Mouse (Mus musculus) heart, embryonic 15.5 days (tissue): Measurements from ENCODE around the gene Krt36. TPM values are rescaled to one million over a fixed set of nuclear protein-coding genes. Genes with fewer than 3 reads are reported as not detected.

Experiments
- ATAC-seq: fragments of 200-750 bp; cut with Nextera tagmentation; replicated peaks from 2 replicates; pipeline ENCODE4 v1.8.0; 2017; ENCODE audit warnings: low read depth, moderate TSS enrichment; ENCODE audit not compliant: insufficient number of reproducible peaks, insufficient read depth, low FRiP score
- H3K27ac ChIP-seq: fragments of 300-500 bp; sonication (generic); 2 replicates; pipeline ENCODE4 v1.5.1; 2015; ENCODE audit warnings: mild to moderate bottlenecking, inconsistent platforms
- H3K27me3 ChIP-seq: fragments of 300-500 bp; sonication (generic); 2 replicates; pipeline ENCODE4 v1.6.1; 2015; ENCODE audit warnings: inconsistent platforms
- H3K36me3 ChIP-seq: fragments of 300-500 bp; sonication (generic); 2 replicates; pipeline ENCODE4 v1.6.1; 2015; ENCODE audit warnings: mild to moderate bottlenecking, inconsistent platforms
- H3K4me1 ChIP-seq: fragments of 300-500 bp; sonication (generic); replicated peaks from 2 replicates; pipeline ENCODE4 v1.6.1; 2015; ENCODE audit warnings: inconsistent platforms
- H3K4me2 ChIP-seq: fragments of 300-500 bp; sonication (generic); 2 replicates; pipeline ENCODE4 v1.6.1; 2015; ENCODE audit warnings: inconsistent platforms, mild to moderate bottlenecking, moderate library complexity
- H3K4me3 ChIP-seq: fragments of 300-500 bp; sonication (generic); 2 replicates; pipeline ENCODE4 v1.5.1; 2015; ENCODE audit warnings: mild to moderate bottlenecking, inconsistent platforms
- H3K9ac ChIP-seq: fragments of 300-500 bp; sonication (generic); 2 replicates; pipeline ENCODE4 v1.6.1; 2015; ENCODE audit warnings: mild to moderate bottlenecking, inconsistent platforms
- H3K9me3 ChIP-seq: fragments of 300-500 bp; sonication (generic); replicated peaks from 2 replicates; pipeline ENCODE4 v1.6.1; 2016; ENCODE audit warnings: inconsistent platforms
- WGBS: fragments of 180-500 bp; shearing (Covaris S2); methylation state at CpG from one replicate; pipeline ENCODE4 v1.1.7; 2015; ENCODE audit warnings: mixed read lengths; 5-methylcytosine and 5-hydroxymethylcytosine counted together
- polyA plus RNA-seq: library from polyadenylated mRNA; unstranded; fragments of >200 nt; fragmentation: Nextera tagmentation; extraction: Ambion mirVana; gene quantifications from 2 replicates; pipeline ENCODE4 v1.2.1, GENCODE M21; 2015

The Krt36 gene
- polyA plus RNA-seq, 1 experiment from 2014 or later = not detected

DNA sequence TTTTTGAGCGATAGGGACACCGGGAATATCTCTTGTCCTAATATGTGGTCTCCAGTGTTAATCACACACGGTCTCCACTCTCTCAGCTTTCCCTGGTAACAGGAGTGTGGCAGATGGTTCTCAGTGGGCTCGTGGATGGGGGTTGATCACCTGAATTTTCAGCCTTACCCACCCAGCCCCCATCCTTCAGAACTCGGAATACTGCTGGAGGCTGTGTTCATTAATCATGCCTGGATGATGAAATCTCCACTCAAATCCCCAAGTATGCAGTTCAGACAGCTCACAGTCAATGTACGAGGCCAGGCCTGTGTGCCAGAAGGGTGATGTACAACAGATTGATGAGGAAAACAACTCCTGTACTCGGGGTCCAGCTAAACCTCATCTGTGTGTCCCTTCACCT lies 19.5 kb upstream of the Krt36 start:
- Histone ChIP-seq H3K9ac (no peak overlapping the region), H3K9me3 (no peaks in the 10 kb centered on the region), H3K4me3 (no peak overlapping the region), H3K4me2 (no peak overlapping the region), H3K36me3 (no peaks in the 10 kb centered on the region), H3K27ac (no peak overlapping the region), H3K27me3 (no peaks in the 10 kb centered on the region), H3K4me1 (0 out of 2 replicates have a peak, but pooled peaks cover 4% of the 10 kb centered on the region)
- WGBS = 74% methylated on average over 7 of the region's 7 CpGs
- ATAC-seq = no peak

DNA sequence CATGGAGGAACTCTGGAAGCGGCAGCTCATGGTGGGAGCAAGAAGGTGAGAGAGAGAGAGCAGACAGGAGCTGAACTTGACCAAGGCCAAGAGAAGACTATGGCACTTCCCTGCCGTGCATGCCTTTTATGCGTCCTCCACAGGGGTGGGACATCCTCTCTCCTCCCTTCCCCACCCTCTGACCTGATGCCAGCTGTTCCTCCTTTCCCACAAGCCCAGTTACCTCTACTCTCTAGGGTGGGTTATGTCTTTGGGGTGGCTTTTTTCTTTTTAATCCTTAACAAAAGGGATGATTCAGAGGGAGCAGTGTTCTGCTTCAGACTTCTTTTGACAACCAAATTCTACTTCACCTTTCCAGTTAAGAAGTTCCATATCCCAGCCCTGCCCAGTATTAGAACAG lies 16.0 kb upstream of the Krt36 start, which contains the start of gene Krt13:
Gene Krt13, minus strand, starts transcription at position 101 of the 400 bp plus-strand sequence.
- no peak for ATAC-seq
- Histone ChIP-seq H3K4me3 (no peak within 1 kb of the TSS), H3K36me3 (no peaks in the 10 kb centered on the region), H3K27me3 (no peaks in the 10 kb centered on the region), H3K4me2 (no peak within 1 kb of the TSS), H3K4me1 (0 out of 2 replicates have a peak, but pooled peaks cover 4% of the 10 kb centered on the region), H3K9ac (no peak within 1 kb of the TSS), H3K9me3 (no peaks in the 10 kb centered on the region), H3K27ac (no peak within 1 kb of the TSS)
- WGBS = 76% methylated on average over 3 of the region's 3 CpGs

DNA sequence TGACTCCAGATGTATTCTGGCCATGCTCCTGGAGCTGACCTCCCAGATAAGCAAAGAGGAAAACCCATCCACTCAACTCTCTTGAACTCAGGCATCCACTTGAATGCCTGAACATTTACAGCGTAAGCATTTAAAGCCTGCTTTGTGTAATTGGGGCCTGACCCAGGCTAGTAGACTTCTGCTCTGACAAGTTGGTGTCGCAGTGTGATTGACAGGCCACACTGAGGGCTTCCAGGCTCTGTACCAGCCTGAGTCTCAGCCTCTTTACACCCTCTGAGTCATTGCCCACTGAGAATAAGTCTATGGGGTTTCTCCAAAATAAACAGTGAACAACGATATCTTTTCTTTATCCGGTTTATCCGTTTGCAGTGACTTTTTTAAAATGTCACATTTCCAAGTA lies 14.9 kb upstream of the Krt36 start:
- 41% methylated on average over 5 of the region's 5 CpGs for WGBS
- no peak overlapping the region for H3K27ac ChIP-seq
- no peak overlapping the region for H3K4me3 ChIP-seq
- ATAC-seq = no peak
- H3K9ac ChIP-seq = no peak overlapping the region
- 0 out of 2 replicates have a peak, but pooled peaks cover 4% of the 10 kb centered on the region for H3K4me1 ChIP-seq
- no peak overlapping the region for H3K4me2 ChIP-seq
- no peaks in the 10 kb centered on the region for H3K9me3 ChIP-seq
- no peaks in the 10 kb centered on the region for H3K27me3 ChIP-seq
- no peaks in the 10 kb centered on the region for H3K36me3 ChIP-seq

DNA sequence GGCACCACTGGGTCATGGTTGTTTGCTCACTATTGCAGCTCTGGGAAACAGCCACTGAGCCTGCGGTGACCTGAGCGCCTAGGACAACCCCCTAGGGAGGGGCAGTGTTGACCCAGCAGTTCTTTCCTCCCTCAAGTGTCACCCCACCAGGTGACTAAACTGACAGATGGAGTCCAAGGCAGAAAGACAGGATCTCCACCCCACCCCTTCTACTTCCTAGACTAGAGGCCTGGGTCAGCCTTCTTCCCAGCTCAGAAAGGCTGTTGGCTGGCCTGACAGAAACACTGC lies 8.3 kb upstream of the Krt36 start:
- H3K4me3 ChIP-seq = no peak overlapping the region
- no peaks in the 10 kb centered on the region for H3K4me1 ChIP-seq
- H3K27me3 ChIP-seq = no peaks in the 10 kb centered on the region
- H3K27ac ChIP-seq = no peak overlapping the region
- no peak overlapping the region for H3K4me2 ChIP-seq
- no peak overlapping the region for H3K9ac ChIP-seq
- H3K9me3 ChIP-seq = no peaks in the 10 kb centered on the region
- H3K36me3 ChIP-seq = no peaks in the 10 kb centered on the region
- no peak for ATAC-seq
- WGBS = 80% methylated on average over 2 of the region's 2 CpGs

DNA sequence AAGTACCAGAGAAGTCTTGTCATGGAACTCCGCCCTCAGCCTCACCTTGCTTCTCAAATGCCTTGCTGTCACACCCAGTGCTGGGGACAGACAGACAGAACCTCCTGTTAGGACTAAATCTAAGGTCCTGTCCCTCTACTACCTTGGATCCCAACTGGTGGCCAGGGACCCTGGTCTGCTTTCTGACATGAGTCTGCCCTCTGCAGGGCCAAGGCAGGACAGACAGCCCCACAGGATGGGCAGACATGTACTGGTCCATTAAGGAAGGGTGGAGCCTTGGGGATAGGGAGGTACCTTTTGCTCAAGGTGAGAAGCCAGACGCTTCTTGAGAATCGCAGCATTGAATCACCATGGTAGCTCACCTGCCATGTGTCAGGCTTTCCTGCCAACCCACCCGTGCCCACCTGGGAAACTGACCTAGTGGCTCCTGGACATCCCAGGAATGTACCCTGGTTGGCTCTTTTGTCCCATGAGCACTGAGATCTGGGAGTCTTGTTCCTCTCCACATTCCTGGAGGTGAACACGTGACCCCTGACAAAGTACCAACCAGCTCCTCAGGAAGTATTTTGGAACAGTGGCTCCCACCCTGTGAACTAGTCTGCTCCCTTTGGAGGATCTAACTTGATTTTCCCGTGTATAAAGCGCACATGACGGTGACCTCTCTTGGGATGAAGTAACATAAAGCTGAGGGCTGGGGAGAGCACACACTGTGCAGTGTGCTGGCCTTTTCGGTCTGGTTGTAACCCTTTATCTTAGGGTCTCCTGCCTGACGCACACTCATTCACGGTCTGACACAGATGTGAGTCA lies 7.7 kb upstream of the Krt36 start:
- H3K9me3 ChIP-seq = no peaks in the 10 kb centered on the region
- H3K36me3 ChIP-seq = no peaks in the 10 kb centered on the region
- 67% methylated on average over 11 of the region's 11 CpGs for WGBS
- H3K27me3 ChIP-seq = no peaks in the 10 kb centered on the region
- no peak for ATAC-seq
- no peak overlapping the region for H3K27ac ChIP-seq
- no peak overlapping the region for H3K9ac ChIP-seq
- no peak overlapping the region for H3K4me2 ChIP-seq
- no peak overlapping the region for H3K4me3 ChIP-seq
- no peaks in the 10 kb centered on the region for H3K4me1 ChIP-seq

DNA sequence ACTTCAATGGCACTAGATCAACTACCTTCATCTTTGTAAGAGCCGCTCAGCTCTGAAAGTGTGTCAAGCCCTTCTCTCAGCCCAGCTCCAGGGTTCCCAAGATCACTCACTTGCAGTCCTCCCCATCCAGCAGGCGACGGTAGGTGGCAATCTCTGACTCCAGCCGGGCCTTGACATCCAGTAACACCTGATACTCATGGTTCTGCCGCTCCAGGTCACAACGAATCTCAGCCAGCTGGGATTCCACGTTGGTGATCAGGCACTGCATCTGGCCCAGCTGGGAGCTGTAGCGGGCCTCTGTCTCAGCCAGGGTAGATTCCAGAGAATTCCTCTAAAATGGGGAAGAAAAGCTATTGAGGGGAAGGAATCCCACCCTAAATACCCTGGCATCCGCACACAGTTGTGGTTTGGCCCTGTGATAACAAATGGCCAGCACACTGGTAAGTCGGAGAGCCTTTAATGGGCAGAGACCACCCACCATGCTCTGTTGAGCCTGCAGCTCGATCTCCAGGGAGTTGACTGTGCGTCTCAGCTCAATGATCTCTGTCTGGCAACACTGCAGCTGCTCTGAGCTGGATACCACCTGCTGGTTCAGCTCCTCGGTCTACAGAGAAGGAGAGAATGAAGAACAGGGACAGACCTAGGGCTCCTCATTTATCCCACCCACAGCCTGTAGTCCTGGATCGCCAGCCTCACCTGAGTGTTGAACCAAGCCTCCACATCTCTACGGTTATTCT lies 2.6 kb downstream of the Krt36 start:
- Histone ChIP-seq H3K36me3 (no peaks in the 10 kb centered on the region), H3K27me3 (no peaks in the 10 kb centered on the region), H3K27ac (no peak overlapping the region), H3K4me3 (no peak overlapping the region), H3K4me1 (no peaks in the 10 kb centered on the region), H3K4me2 (no peak overlapping the region), H3K9me3 (no peaks in the 10 kb centered on the region), H3K9ac (no peak overlapping the region)
- no peak for ATAC-seq
- WGBS = 49% methylated on average over 15 of the region's 15 CpGs

DNA sequence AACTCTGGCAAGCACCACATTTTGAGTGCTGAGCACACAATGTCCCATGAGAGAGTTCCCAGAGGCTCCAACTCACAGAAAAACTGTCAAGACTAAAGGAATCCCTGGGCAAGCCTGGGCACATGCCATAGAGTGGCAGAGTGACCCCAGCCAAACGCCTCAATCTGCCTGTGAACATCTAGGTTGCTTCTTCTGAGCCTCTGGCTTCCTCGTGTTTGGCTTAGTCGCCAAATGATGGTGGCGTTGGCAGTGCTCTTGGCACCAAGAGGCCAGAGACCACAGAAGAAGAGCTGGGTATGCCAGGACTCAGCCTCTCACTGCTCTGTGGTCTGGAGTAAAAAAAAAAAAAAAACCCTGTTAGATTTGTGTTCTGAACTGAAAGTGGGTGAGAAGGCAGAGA lies 5.0 kb downstream of the Krt36 start:
- Histone ChIP-seq H3K4me2 (no peak overlapping the region), H3K36me3 (no peaks in the 10 kb centered on the region), H3K9me3 (no peaks in the 10 kb centered on the region), H3K9ac (no peak overlapping the region), H3K27ac (no peak overlapping the region), H3K27me3 (no peaks in the 10 kb centered on the region), H3K4me3 (no peak overlapping the region), H3K4me1 (no peaks in the 10 kb centered on the region)
- no peak for ATAC-seq
- 85% methylated on average over 4 of the region's 4 CpGs for WGBS

DNA sequence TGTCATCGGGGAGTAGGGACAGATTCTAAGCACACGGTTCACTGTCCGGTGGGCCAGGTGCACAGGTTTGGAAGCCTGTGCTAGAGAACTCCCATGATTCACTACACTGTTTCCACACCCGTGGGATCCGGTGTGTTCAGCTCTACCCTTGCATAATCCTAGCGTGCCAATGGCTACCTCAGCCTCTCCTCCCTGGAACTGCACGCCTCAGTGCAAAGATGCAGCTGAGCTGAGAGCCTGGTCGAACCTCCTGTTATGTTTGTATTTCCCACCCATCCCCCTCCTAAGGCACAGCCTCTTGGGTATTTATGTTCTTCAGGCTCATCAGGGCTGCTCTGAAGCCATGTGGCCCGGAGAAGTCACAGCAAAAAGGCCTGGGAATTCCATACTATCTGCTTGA lies 7.6 kb downstream of the Krt36 start:
- 61% methylated on average over 9 of the region's 9 CpGs for WGBS
- ATAC-seq = no peak

DNA sequence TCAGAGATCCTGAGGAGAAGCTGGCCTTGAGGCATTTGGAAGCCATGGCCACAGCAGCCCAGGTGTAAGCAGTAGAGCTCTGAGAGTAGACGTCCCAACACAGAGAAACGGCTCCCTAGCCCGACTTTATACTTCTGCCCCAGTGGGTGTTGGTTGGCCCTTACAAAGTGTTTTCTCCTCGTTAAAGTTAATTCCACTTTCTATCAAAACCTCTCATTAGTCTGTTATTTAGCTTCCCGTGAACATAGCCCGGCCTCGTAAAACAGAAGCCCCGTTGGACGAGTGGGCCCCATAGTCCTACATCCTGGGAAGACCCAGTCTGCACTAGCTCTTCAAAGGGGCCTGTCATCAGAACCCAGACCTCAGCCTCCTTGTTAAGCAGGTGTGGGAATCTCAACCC lies 9.3 kb downstream of the Krt36 start, which contains the start of gene Krt35:
Gene Krt35, minus strand, starts transcription at position 101 of the 400 bp plus-strand sequence.
- WGBS = 80% methylated on average over 9 of the region's 9 CpGs
- no peak within 1 kb of the TSS for H3K27ac ChIP-seq
- no peak for ATAC-seq
- H3K4me2 ChIP-seq = no peak within 1 kb of the TSS
- H3K27me3 ChIP-seq = no peaks in the 10 kb centered on the region
- no peaks in the 10 kb centered on the region for H3K4me1 ChIP-seq
- H3K36me3 ChIP-seq = no peaks in the 10 kb centered on the region
- H3K9me3 ChIP-seq = no peaks in the 10 kb centered on the region
- no peak within 1 kb of the TSS for H3K4me3 ChIP-seq
- no peak within 1 kb of the TSS for H3K9ac ChIP-seq

More for the DNA sequence above, 7.6 kb downstream of the Krt36 start:
- Histone ChIP-seq H3K9me3 (no peaks in the 10 kb centered on the region), H3K27ac (no peak overlapping the region), H3K4me1 (no peaks in the 10 kb centered on the region), H3K4me3 (no peak overlapping the region), H3K4me2 (no peak overlapping the region), H3K36me3 (no peaks in the 10 kb centered on the region), H3K9ac (no peak overlapping the region), H3K27me3 (no peaks in the 10 kb centered on the region)

DNA sequence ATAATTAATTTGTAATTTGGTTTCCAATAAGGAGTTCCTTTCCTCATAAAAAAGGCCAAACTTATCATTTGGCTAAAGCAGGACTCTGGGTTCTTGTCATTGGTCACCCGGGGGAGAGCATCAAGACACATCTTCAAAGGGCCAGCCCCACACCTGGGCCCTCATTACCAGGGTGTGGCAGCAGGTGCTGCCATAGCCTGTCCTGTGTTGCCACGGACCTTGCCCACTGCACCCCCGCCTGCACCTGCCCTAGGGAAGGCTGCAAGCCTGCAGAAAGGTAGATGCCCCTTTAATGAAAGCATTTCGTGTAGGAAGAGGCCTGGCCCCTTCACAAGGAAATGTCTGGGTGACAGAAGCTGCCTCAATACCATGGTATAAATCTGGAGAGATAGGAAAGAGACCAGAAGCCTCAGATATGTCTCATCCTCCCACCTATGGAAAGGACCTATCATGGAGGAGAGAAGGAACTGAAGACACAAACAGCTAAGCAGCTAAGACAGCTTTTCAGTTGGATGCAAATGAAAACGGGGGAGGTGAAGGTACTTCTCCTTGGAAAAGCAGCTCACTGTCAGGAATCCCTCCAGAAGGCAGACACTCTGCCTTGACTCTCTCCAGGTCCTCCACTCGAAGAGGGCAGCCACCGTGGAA lies 16.9 kb downstream of the Krt36 start:
- no peak overlapping the region for H3K9ac ChIP-seq
- no peak overlapping the region for H3K4me2 ChIP-seq
- no peaks in the 10 kb centered on the region for H3K9me3 ChIP-seq
- no peak overlapping the region for H3K27ac ChIP-seq
- H3K36me3 ChIP-seq = no peaks in the 10 kb centered on the region
- no peaks in the 10 kb centered on the region for H3K4me1 ChIP-seq
- 63% methylated on average over 7 of the region's 7 CpGs for WGBS
- no peak for ATAC-seq
- H3K4me3 ChIP-seq = no peak overlapping the region
- no peaks in the 10 kb centered on the region for H3K27me3 ChIP-seq

DNA sequence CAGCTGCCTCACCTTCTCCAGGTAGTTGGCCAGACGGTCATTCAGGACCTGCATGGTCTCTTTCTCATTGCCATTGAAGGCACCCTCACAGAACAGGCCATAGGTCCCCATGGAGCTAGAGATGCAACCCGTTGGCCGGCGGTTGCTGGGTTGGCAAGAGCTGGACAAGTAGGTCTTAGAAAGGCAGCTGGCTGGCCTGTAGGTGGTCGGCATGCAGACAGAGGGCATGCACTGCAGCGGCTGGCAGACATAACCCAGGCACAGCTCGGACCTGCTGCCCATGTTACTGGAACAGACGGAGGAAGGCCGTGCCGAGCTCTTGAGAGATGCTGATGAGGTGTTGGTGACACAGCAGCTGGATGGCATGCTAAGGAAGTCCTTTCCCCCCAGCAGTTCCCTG lies 17.6 kb downstream of the Krt36 start, which contains the start of gene Krt32:
Gene Krt32, minus strand, starts transcription at position 366 of the 400 bp plus-strand sequence.
- Histone ChIP-seq H3K9me3 (no peaks in the 10 kb centered on the region), H3K4me1 (no peaks in the 10 kb centered on the region), H3K9ac (no peak within 1 kb of the TSS), H3K36me3 (no peaks in the 10 kb centered on the region), H3K27me3 (no peaks in the 10 kb centered on the region), H3K4me3 (no peak within 1 kb of the TSS), H3K4me2 (no peak within 1 kb of the TSS), H3K27ac (no peak within 1 kb of the TSS)
- WGBS = 81% methylated on average over 10 of the region's 10 CpGs
- no peak for ATAC-seq
